Mouse (Mus musculus) cortical plate, adult 2 months (tissue): ENCODE data around the gene Dmrtc1c1. TPM values are rescaled to one million over a fixed set of nuclear protein-coding genes. Genes with fewer than 3 reads are reported as not detected.
"Not testable (repeated sequence)": the region's sequence is repeated elsewhere in the genome, so short reads cannot be mapped to it uniquely, and the experiment has no call there.

Experiments used
- H3K27ac ChIP-seq: fragments of 200-500 bp; 2 replicates; pipeline ENCODE4 v1.5.1; 2012; ENCODE audit warnings: low read length, control low read depth, inconsistent platforms; ENCODE audit not compliant: insufficient read depth
- H3K4me1 ChIP-seq: fragments of 200-500 bp; 2 replicates; pipeline ENCODE4 v1.6.1; 2011; ENCODE audit warnings: low read length; ENCODE audit not compliant: control insufficient read depth, insufficient read depth
- H3K4me3 ChIP-seq: fragments of 200-500 bp; 2 replicates; pipeline ENCODE4 v1.5.1; 2011; ENCODE audit warnings: mild to moderate bottlenecking, low read length, control low read depth; ENCODE audit not compliant: insufficient read depth
- CTCF ChIP-seq: fragments of 200-500 bp; IDR thresholded peaks from 2 replicates; pipeline ENCODE4 v1.5.1; 2011; ENCODE audit warnings: mild to moderate bottlenecking, control low read depth, low read length; ENCODE audit not compliant: insufficient read depth; ENCODE audit errors: extremely low read depth
- POLR2A ChIP-seq: fragments of 200-500 bp; IDR thresholded peaks from 2 replicates; pipeline ENCODE4 v1.6.1; 2011; ENCODE audit warnings: mild to moderate bottlenecking, low read length, control low read depth; ENCODE audit not compliant: insufficient read depth; ENCODE audit errors: extremely low read depth
- polyA plus RNA-seq: library from polyadenylated mRNA; depleted of rRNA; stranded (reverse); fragments of >200 nt; gene quantifications from 2 replicates; pipeline ENCODE4 v1.2.3, GENCODE M21; 2012; rRNA removed

The Dmrtc1c1 gene
- not detected in 2 replicates for polyA plus RNA-seq

DNA sequence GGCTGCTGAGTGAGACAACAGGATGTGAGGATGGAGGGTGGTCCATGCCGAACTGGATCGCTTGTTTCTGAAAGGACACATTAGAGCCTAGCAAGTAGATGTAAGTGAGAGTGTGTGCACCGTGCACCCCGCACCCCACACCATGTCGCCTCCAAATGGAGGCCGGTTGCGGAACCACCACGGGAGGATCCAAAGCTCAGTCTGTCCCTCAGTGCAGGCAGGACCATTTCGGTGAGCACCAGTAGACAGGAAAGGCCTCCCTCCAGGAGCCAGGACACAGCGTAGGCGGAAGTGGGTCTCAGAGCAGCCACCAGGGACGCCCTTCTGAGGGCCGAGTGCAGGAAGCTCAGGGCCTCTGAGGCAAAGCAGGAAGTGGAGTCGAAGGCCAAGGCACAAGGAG is at the start of gene Dmrtc1c1:
Gene Dmrtc1c1 (plus strand): TSS at position 301 of the 400 bp plus-strand sequence.
- not testable (repeated sequence) for H3K27ac ChIP-seq, H3K4me3 ChIP-seq, H3K4me1 ChIP-seq

DNA sequence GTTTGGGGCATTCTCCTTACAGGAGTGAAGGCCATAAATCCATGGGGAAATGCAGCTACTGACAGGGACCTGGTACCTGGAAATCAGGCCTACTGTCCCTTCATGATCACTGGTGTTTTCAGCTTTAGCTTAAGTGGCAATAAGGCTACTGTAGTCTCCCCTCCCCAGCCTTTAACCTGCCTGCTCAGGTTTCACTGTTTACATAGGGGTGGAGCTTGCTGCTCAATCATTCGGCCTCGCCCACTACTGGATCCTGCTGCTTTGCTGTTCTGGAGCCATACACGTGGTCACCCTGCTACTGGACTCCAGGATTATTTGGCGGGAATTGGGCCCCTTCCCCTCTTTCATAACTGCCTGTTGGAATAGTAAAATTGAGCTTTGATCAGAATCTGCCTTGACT is 36.9 kb upstream of the Dmrtc1c1 start:
- Histone ChIP-seq H3K27ac (no peak overlapping the region), H3K4me1 (no peaks in the 10 kb centered on the region), H3K4me3 (no peak overlapping the region)
- TF ChIP-seq CTCF = no peak
- no peak for TF ChIP-seq POLR2A

DNA sequence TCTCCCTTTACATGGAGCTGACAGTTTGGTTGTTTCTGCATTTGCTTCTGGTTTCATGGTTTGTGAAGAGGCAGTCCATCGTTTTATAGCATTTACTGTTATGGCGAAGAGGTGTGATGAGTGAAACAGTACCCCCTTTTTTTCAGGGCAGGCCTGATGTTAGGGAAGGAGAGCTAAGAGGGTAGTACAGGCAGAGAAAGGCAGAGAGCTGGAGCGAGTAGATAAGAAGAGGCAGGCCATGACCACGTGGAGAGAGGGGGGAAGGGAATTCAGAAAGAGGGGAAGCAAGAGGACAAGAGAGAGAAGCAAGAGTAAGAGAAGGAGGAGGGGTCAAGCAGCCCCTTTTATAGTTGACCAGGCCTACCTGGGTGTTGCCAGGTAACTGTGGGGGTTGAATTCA is 9.5 kb downstream of the Dmrtc1c1 start:
- no peak for TF ChIP-seq POLR2A
- TF ChIP-seq CTCF = no peak
- H3K4me3 ChIP-seq = no peak overlapping the region
- H3K4me1 ChIP-seq = no peaks in the 10 kb centered on the region
- no peak overlapping the region for H3K27ac ChIP-seq

DNA sequence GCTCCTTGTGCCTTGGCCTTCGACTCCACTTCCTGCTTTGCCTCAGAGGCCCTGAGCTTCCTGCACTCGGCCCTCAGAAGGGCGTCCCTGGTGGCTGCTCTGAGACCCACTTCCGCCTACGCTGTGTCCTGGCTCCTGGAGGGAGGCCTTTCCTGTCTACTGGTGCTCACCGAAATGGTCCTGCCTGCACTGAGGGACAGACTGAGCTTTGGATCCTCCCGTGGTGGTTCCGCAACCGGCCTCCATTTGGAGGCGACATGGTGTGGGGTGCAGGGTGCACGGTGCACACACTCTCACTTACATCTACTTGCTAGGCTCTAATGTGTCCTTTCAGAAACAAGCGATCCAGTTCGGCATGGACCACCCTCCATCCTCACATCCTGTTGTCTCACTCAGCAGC is 51.8 kb downstream of the Dmrtc1c1 start, which contains the start of gene Dmrtc1c2:
Gene Dmrtc1c2 (minus strand): TSS at position 101 of the 400 bp plus-strand sequence.
- not testable (repeated sequence) for H3K27ac ChIP-seq, H3K4me1 ChIP-seq, H3K4me3 ChIP-seq

Other genes starting within 250 kb of the Dmrtc1c1 start
- gene Phka1, start 158.7 kb upstream of the Dmrtc1c1 start, polyA plus RNA-seq = 15.2 and 15.6 TPM in 2 replicates
- not detected in 2 replicates for gene Gm3880, start 116.0 kb upstream of the Dmrtc1c1 start, polyA plus RNA-seq
- not detected in 2 replicates for gene Gm9112, start 95.3 kb upstream of the Dmrtc1c1 start, polyA plus RNA-seq
- gene Dmrtc1b, start 95.1 kb upstream of the Dmrtc1c1 start, polyA plus RNA-seq = not detected in 2 replicates
- gene Dmrtc1c2, start 51.7 kb downstream of the Dmrtc1c1 start, polyA plus RNA-seq = not detected in 2 replicates
- not detected in 2 replicates for gene 1700031F05Rik, start 65.0 kb downstream of the Dmrtc1c1 start, polyA plus RNA-seq
- 7.9 and 8.6 TPM in 2 replicates for gene Dmrtc1a, start 105.7 kb downstream of the Dmrtc1c1 start, polyA plus RNA-seq
- gene 1700011M02Rik, start 105.9 kb downstream of the Dmrtc1c1 start, polyA plus RNA-seq = not detected in 2 replicates
- not detected in 2 replicates for gene 1700018G05Rik, start 125.4 kb downstream of the Dmrtc1c1 start, polyA plus RNA-seq